Mouse (Mus musculus): ENCODE data around the gene Ror2. TPM values are rescaled to one million over a fixed set of nuclear protein-coding genes. Genes with fewer than 3 reads are reported as not detected.
A peak's percentile ranks its signal among the peaks of the same experiment; 100 is the strongest.

Ror2 gene
- polyA plus RNA-seq, 1 experiment from 2014 or later, result 13.4 TPM

GRCm38 (mm10) chr13:53267155-53267554 is 18.8 kb downstream of the Ror2 start:
- Histone ChIP-seq H3K9me3 (ENCODE audit: control insufficient read depth, low read length) (no peaks in the 10 kb centered on the region), H3K27ac (ENCODE audit: low read length) (no peak overlapping the region), H3K27me3 (ENCODE audit: control insufficient read depth, insufficient read depth, low read depth, low read length) (no peaks in the 10 kb centered on the region), H3K4me3 (ENCODE audit: low read length) (no peak overlapping the region), H3K4me1 (replicated peaks; ENCODE audit: control insufficient read depth, insufficient read depth, low read length) (peaks cover 34% of the 10 kb centered on the region), H3K4me2 (ENCODE audit: low read depth, low read length) (no peak overlapping the region), H3K9ac (ENCODE audit: low read length) (0 out of 2 replicates have a peak overlapping the region, but pooled peaks have one; percentile 13), H3K36me3 (ENCODE audit: control insufficient read depth, insufficient read depth, low read length) (no peaks in the 10 kb centered on the region)
- WGBS, result 86% methylated on average over 4 of the region's 4 CpGs
- ATAC-seq (ENCODE audit: low read depth), result no peak

DNA sequence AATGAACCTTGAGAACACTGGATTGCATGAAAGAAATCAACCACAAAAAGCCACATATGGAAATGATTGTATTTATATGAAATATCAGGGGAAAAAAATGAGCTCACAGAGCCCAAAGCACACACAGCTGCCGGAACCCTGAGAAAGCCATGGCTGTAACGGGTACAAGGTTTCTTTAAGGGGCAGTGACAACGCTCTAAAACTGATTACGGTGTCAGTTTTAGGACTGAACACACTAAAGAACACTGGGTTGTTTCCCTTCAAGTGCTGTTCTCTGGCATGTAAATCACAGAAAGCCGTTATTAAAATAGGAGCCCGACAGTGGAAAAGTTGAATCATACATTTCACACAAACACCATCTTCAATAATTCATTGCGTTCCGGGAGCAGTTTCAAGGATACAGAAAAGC is 19.4 kb downstream of the Ror2 start:
- H3K27me3 ChIP-seq (ENCODE audit: control insufficient read depth, insufficient read depth, low read depth, low read length), result no peaks in the 10 kb centered on the region
- peak overlapping the region; percentile 39; the same call in 1 of the 2 replicates for H3K27ac ChIP-seq (ENCODE audit: low read length)
- 0 out of 2 replicates have a peak overlapping the region, but pooled peaks have one; percentile 13 for H3K9ac ChIP-seq (ENCODE audit: low read length)
- no peak for ATAC-seq (ENCODE audit: low read depth)
- H3K36me3 ChIP-seq (ENCODE audit: control insufficient read depth, insufficient read depth, low read length), result no peaks in the 10 kb centered on the region
- H3K4me1 ChIP-seq (replicated peaks; ENCODE audit: control insufficient read depth, insufficient read depth, low read length), result peaks cover 36% of the 10 kb centered on the region
- no peak overlapping the region for H3K4me2 ChIP-seq (ENCODE audit: low read depth, low read length)
- H3K4me3 ChIP-seq (ENCODE audit: low read length), result no peak overlapping the region
- no peaks in the 10 kb centered on the region for H3K9me3 ChIP-seq (ENCODE audit: control insufficient read depth, low read length)
- WGBS, result 46% methylated on average over 8 of the region's 8 CpGs

GRCm38 (mm10) chr13:53264896-53265295 is 21.0 kb downstream of the Ror2 start:
- no peak overlapping the region for H3K4me3 ChIP-seq (ENCODE audit: low read length)
- no peak overlapping the region for H3K27ac ChIP-seq (ENCODE audit: low read length)
- ATAC-seq (ENCODE audit: low read depth), result no peak
- 90% methylated on average over 4 of the region's 4 CpGs for WGBS
- H3K4me2 ChIP-seq (ENCODE audit: low read depth, low read length), result no peak overlapping the region
- peaks cover 48% of the 10 kb centered on the region for H3K4me1 ChIP-seq (replicated peaks; ENCODE audit: control insufficient read depth, insufficient read depth, low read length)
- H3K9me3 ChIP-seq (ENCODE audit: control insufficient read depth, low read length), result no peaks in the 10 kb centered on the region
- H3K36me3 ChIP-seq (ENCODE audit: control insufficient read depth, insufficient read depth, low read length), result no peaks in the 10 kb centered on the region
- no peak overlapping the region for H3K9ac ChIP-seq (ENCODE audit: low read length)
- no peaks in the 10 kb centered on the region for H3K27me3 ChIP-seq (ENCODE audit: control insufficient read depth, insufficient read depth, low read depth, low read length)

DNA sequence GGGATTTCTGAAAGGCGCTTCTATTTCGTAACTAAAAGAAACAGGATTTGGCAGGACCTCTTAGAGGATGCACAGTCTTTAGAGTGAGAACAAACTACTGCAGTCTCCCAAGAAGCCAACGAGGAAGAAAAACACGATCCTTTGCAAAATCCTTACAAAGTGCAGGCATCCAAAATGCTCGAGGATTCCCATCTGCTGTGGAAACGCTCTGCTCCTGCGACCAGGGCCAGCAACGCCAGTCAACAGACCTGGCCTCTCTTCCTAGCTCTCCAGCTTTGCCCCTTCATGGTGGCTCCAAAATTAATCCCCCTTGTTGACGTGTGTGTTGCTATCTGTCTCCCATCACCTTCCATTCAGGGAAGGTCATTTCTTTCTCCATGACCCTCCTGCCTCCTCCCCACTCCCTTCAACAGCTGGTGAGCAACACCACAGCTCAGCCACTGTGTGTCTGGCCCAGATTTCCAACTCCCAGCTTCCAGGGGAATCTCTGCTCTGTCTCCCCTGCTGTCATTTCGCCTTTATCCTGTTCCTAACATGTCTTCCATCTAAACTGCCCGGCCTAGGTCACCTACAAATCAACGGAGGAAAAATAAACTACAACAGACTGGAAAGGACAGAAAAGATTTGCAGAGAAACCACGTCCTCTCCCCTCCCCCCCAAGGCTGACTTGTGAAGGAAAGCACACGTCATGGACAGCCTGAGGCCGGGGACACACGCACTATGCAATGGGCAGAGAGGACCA is 23.2 kb downstream of the Ror2 start:
- H3K9me3 ChIP-seq (ENCODE audit: control insufficient read depth, low read length), result no peaks in the 10 kb centered on the region
- H3K4me2 ChIP-seq (ENCODE audit: low read depth, low read length), result no peak overlapping the region
- peak; percentile 83 for ATAC-seq (ENCODE audit: low read depth)
- H3K36me3 ChIP-seq (ENCODE audit: control insufficient read depth, insufficient read depth, low read length), result no peaks in the 10 kb centered on the region
- peak overlapping the region; percentile 75 for H3K27ac ChIP-seq (ENCODE audit: low read length)
- 38% methylated on average over 16 of the region's 16 CpGs for WGBS
- H3K27me3 ChIP-seq (ENCODE audit: control insufficient read depth, insufficient read depth, low read depth, low read length), result no peaks in the 10 kb centered on the region
- no peak overlapping the region for H3K9ac ChIP-seq (ENCODE audit: low read length)
- H3K4me1 ChIP-seq (replicated peaks; ENCODE audit: control insufficient read depth, insufficient read depth, low read length), result peaks cover 64% of the 10 kb centered on the region
- H3K4me3 ChIP-seq (ENCODE audit: low read length), result no peak overlapping the region

DNA sequence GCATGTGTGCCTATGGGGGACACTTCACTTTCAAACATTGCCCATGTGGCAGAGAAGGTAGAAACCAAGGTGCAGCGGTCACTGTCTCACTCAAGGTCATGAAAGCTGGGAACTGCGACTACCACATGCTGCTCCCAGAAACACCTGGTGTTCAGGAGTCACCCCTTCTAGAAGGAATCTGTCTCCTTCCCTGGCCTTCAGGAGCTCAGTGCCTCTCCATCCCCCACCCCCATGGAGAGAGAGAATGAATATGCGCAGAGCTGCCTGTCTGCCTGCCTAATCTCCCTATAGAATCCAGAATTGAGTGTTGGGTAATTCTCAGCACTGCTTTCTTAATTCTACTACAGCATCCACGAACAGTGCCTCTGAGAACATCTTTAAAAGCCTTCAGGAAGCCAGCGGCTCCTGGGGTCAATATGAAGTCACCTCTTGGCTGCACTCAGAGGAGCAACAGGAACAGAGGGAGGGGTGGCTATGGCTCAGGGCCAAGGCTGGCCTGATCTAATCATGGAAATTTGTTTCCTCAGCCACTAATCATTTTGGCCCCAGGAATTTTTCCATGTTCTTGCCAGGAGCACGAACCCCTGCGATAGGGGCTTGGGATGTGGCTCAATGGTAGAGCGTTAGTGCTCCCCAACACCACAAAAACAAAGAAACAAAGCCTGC is 24.7 kb downstream of the Ror2 start:
- 36% methylated on average over 8 of the region's 8 CpGs for WGBS
- ATAC-seq (ENCODE audit: low read depth), result peak; percentile 55
- H3K4me1 ChIP-seq (replicated peaks; ENCODE audit: control insufficient read depth, insufficient read depth, low read length), result peaks cover 58% of the 10 kb centered on the region
- H3K27me3 ChIP-seq (ENCODE audit: control insufficient read depth, insufficient read depth, low read depth, low read length), result no peaks in the 10 kb centered on the region
- peak overlapping the region; percentile 58 for H3K27ac ChIP-seq (ENCODE audit: low read length)
- no peak overlapping the region for H3K4me2 ChIP-seq (ENCODE audit: low read depth, low read length)
- H3K9ac ChIP-seq (ENCODE audit: low read length), result no peak overlapping the region
- H3K4me3 ChIP-seq (ENCODE audit: low read length), result no peak overlapping the region
- no peaks in the 10 kb centered on the region for H3K9me3 ChIP-seq (ENCODE audit: control insufficient read depth, low read length)
- no peaks in the 10 kb centered on the region for H3K36me3 ChIP-seq (ENCODE audit: control insufficient read depth, insufficient read depth, low read length)

DNA sequence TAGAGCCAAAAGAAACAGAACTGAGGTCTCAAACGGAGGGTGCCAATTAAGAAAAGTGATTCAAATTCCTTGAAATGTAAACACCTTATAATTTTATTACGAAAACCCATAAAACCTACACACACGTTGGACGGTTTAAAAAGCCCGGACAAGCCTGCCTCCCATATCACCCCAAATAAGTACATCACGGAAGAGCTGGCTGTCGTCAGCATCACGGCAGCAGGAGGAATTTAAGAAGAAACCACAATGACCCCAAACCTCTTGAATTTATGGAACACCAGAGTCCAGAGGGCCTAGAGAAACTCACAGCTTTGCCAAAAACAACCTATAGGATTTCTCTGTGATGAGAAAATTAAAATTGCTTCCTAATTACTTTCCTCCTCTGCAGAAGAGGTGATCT is 27.0 kb downstream of the Ror2 start:
- Histone ChIP-seq H3K4me3 (ENCODE audit: low read length) (no peak overlapping the region), H3K4me2 (ENCODE audit: low read depth, low read length) (no peak overlapping the region), H3K36me3 (ENCODE audit: control insufficient read depth, insufficient read depth, low read length) (no peaks in the 10 kb centered on the region), H3K27me3 (ENCODE audit: control insufficient read depth, insufficient read depth, low read depth, low read length) (no peaks in the 10 kb centered on the region), H3K27ac (ENCODE audit: low read length) (no peak overlapping the region), H3K4me1 (replicated peaks; ENCODE audit: control insufficient read depth, insufficient read depth, low read length) (peaks cover 58% of the 10 kb centered on the region), H3K9me3 (ENCODE audit: control insufficient read depth, low read length) (no peaks in the 10 kb centered on the region), H3K9ac (ENCODE audit: low read length) (no peak overlapping the region)
- 46% methylated on average over 8 of the region's 8 CpGs for WGBS
- no peak for ATAC-seq (ENCODE audit: low read depth)

GRCm38 (mm10) chr13:53258497-53258896 is 27.4 kb downstream of the Ror2 start:
- H3K4me2 ChIP-seq (ENCODE audit: low read depth, low read length), result no peak overlapping the region
- peaks cover 54% of the 10 kb centered on the region for H3K4me1 ChIP-seq (replicated peaks; ENCODE audit: control insufficient read depth, insufficient read depth, low read length)
- H3K27me3 ChIP-seq (ENCODE audit: control insufficient read depth, insufficient read depth, low read depth, low read length), result no peaks in the 10 kb centered on the region
- WGBS, result 21% methylated on average over 4 of the region's 4 CpGs
- no peak overlapping the region for H3K9ac ChIP-seq (ENCODE audit: low read length)
- ATAC-seq (ENCODE audit: low read depth), result no peak
- H3K4me3 ChIP-seq (ENCODE audit: low read length), result no peak overlapping the region
- no peak overlapping the region for H3K27ac ChIP-seq (ENCODE audit: low read length)
- H3K9me3 ChIP-seq (ENCODE audit: control insufficient read depth, low read length), result no peaks in the 10 kb centered on the region
- H3K36me3 ChIP-seq (ENCODE audit: control insufficient read depth, insufficient read depth, low read length), result no peaks in the 10 kb centered on the region

DNA sequence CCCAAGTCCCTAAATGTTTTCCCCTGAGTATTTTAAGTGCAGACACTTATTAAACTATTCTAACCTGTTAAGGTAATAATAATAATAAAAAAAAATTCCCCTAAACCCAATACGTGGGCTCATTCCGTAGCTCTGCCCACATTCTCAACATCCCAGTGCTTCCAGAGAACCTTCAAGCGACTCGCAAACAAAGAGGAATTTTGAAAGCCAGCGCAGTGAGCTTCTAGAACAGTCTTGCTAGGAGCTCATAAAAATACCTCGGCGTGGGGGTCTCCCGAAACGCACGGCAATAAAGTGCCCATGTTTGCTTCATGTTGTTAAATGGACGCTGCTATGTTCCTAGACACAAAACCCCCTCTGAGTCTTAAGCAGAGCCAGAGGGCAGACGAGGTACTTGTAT is 32.7 kb downstream of the Ror2 start:
- Histone ChIP-seq H3K27ac (ENCODE audit: low read length) (no peak overlapping the region), H3K4me3 (ENCODE audit: low read length) (no peak overlapping the region), H3K36me3 (ENCODE audit: control insufficient read depth, insufficient read depth, low read length) (no peaks in the 10 kb centered on the region), H3K4me2 (ENCODE audit: low read depth, low read length) (no peak overlapping the region), H3K27me3 (ENCODE audit: control insufficient read depth, insufficient read depth, low read depth, low read length) (no peaks in the 10 kb centered on the region), H3K4me1 (replicated peaks; ENCODE audit: control insufficient read depth, insufficient read depth, low read length) (peaks cover 32% of the 10 kb centered on the region), H3K9me3 (ENCODE audit: control insufficient read depth, low read length) (no peaks in the 10 kb centered on the region), H3K9ac (ENCODE audit: low read length) (no peak overlapping the region)
- no peak for ATAC-seq (ENCODE audit: low read depth)
- 83% methylated on average over 12 of the region's 12 CpGs for WGBS

DNA sequence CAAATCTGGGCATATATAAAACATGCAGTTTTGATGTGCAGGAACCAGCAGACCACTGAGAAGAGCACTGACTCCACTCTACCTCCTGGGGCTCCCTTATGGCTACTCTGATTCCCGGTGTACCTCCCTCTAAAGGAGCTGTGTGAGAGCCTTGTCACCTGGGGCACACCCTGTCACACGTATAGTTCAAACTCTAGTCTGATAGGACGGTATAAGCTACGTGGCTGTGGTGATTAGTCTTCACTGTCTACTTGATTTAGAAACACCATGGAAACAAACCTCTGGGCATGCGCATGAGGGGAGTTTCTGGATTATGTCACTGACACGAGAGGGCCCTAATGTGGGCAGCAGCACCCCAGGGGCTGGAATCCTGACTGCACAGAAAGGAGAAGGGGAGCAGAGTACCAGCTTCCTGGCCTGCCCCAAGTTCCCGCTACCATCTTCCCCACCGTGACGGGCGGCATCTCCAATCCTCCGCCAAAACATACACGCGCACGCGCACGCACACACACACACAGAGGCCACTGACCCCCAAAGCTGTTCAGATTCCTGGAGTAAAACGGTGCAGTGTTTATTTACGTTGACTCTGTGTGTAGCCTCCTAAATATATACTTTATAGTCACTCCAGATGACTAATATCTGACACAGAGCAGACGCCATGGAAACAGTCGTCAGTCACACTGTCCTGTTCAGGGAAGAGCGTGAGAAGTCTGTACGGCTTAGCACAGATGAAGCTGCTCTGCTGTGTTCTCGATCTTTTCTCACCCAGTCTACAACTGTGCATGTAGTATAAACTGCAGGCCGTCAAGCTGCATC is 37.1 kb downstream of the Ror2 start:
- Histone ChIP-seq H3K4me1 (replicated peaks; ENCODE audit: control insufficient read depth, insufficient read depth, low read length) (peaks cover 49% of the 10 kb centered on the region), H3K9ac (ENCODE audit: low read length) (no peak overlapping the region), H3K27ac (ENCODE audit: low read length) (peak overlapping the region; percentile 27), H3K4me3 (ENCODE audit: low read length) (peak overlapping the region; percentile 2; the same call in 1 of the 2 replicates), H3K9me3 (ENCODE audit: control insufficient read depth, low read length) (no peaks in the 10 kb centered on the region), H3K27me3 (ENCODE audit: control insufficient read depth, insufficient read depth, low read depth, low read length) (no peaks in the 10 kb centered on the region), H3K4me2 (ENCODE audit: low read depth, low read length) (peak overlapping the region; percentile 20), H3K36me3 (ENCODE audit: control insufficient read depth, insufficient read depth, low read length) (no peaks in the 10 kb centered on the region)
- WGBS, result 36% methylated on average over 24 of the region's 24 CpGs
- ATAC-seq (ENCODE audit: low read depth), result peak; percentile 80

Data from lung, embryonic 16.5 days (tissue).